Mouse (Mus musculus) c-Kit-positive CD71-positive TER-119-negative erythroid progenitor cells, embryonic 14.5 days (primary cell): ENCODE results near the gene Gm10638.

ENCODE experiments used
- DNase-seq: peaks from one replicate; pipeline ENCODE4 v3.0.0-alpha.2; 2013; ENCODE audit warnings: low read depth

Gene Gm10638

GRCm38 (mm10) chr8:86745221-86745934 lies at the start of gene Gm10638, which contains the start of gene Siah1a:
TSS of gene Gm10638 (plus strand) at chr8:86745699.
TSS of gene Siah1a (minus strand) at chr8:86745934.
- peak; percentile 46 for DNase-seq

GRCm38 (mm10) chr8:86695703-86696102 lies 49.8 kb upstream of the Gm10638 start:
- no peak for DNase-seq

- no peak for DNase-seq
These were observed 46.6 kb upstream of the Gm10638 start for GRCm38 (mm10) chr8:86698811-86699421.

GRCm38 (mm10) chr8:86699471-86699870 lies 46.0 kb upstream of the Gm10638 start:
- DNase-seq = no peak

GRCm38 (mm10) chr8:86702453-86702852 lies 43.0 kb upstream of the Gm10638 start:
- DNase-seq = peak; percentile 40

- no peak for DNase-seq
These were observed 40.2 kb upstream of the Gm10638 start for GRCm38 (mm10) chr8:86705317-86705716.

GRCm38 (mm10) chr8:86706756-86707155 lies 38.7 kb upstream of the Gm10638 start:
- no peak for DNase-seq

- peak; percentile 88 for DNase-seq
These were observed 37.6 kb upstream of the Gm10638 start for GRCm38 (mm10) chr8:86707873-86708272.

- DNase-seq = no peak
These were observed 32.9 kb upstream of the Gm10638 start for GRCm38 (mm10) chr8:86712594-86712993.

GRCm38 (mm10) chr8:86713407-86714188 lies 31.9 kb upstream of the Gm10638 start:
- no peak for DNase-seq

- DNase-seq = no peak
These were observed 27.0 kb upstream of the Gm10638 start for GRCm38 (mm10) chr8:86718332-86718994.

- no peak for DNase-seq
These were observed 26.1 kb upstream of the Gm10638 start for GRCm38 (mm10) chr8:86719368-86719767.

GRCm38 (mm10) chr8:86720756-86721459 lies 24.6 kb upstream of the Gm10638 start:
- no peak for DNase-seq

- no peak for DNase-seq
These were observed 24.0 kb upstream of the Gm10638 start for GRCm38 (mm10) chr8:86721490-86721889.

- no peak for DNase-seq
These were observed 18.5 kb upstream of the Gm10638 start for GRCm38 (mm10) chr8:86726959-86727358.

GRCm38 (mm10) chr8:86728224-86728950 lies 17.1 kb upstream of the Gm10638 start:
- DNase-seq = no peak

GRCm38 (mm10) chr8:86730303-86730702 lies 15.2 kb upstream of the Gm10638 start:
- DNase-seq = no peak

GRCm38 (mm10) chr8:86730860-86731259 lies 14.6 kb upstream of the Gm10638 start:
- DNase-seq = no peak

GRCm38 (mm10) chr8:86734171-86734570 lies 11.3 kb upstream of the Gm10638 start:
- DNase-seq = no peak

GRCm38 (mm10) chr8:86734954-86735353 lies 10.5 kb upstream of the Gm10638 start:
- no peak for DNase-seq
